Mouse (Mus musculus) lung, adult 2 months (tissue): ENCODE results near the gene Hcst. TPM values are rescaled to one million over a fixed set of nuclear protein-coding genes. Genes with fewer than 3 reads are reported as not detected.

Experiments used
- DNase-seq: peaks from one replicate; pipeline ENCODE4 v3.0.0; 2022
- H3K4me1 ChIP-seq: fragments of 200-500 bp; 2 replicates; pipeline ENCODE4 v1.6.1; 2011; ENCODE audit warnings: low read length; ENCODE audit not compliant: control insufficient read depth, insufficient read depth
- H3K4me3 ChIP-seq: fragments of 200-500 bp; replicated peaks from 2 replicates; pipeline ENCODE3; 2011; ENCODE audit warnings: low read depth, mild to moderate bottlenecking, control low read depth, low read length; ENCODE audit errors: extremely low read depth
- CTCF ChIP-seq: fragments of 200-500 bp; IDR thresholded peaks from 2 replicates; pipeline ENCODE4 v1.5.1; 2011; ENCODE audit warnings: mild to moderate bottlenecking, low read length, control low read depth; ENCODE audit not compliant: insufficient read depth
- POLR2A ChIP-seq: fragments of 200-500 bp; IDR thresholded peaks from 2 replicates; pipeline ENCODE4 v1.6.1; 2011; ENCODE audit warnings: low read depth, mild to moderate bottlenecking, control low read depth, low read length, borderline replicate concordance; ENCODE audit errors: extremely low read depth
- WGBS: fragments of 180-500 bp; shearing (Covaris S2); methylation state at CpG from one replicate; pipeline ENCODE4 v1.1.7; 2018; 5-methylcytosine and 5-hydroxymethylcytosine counted together
- polyA plus RNA-seq: library from polyadenylated mRNA; depleted of rRNA; stranded (reverse); fragments of >200 nt; gene quantifications from 2 replicates; pipeline ENCODE4 v1.2.3, GENCODE M21; 2012; rRNA removed

The Hcst gene
- polyA plus RNA-seq, 1 experiment: 33.9 TPM

GRCm38 (mm10) chr7:30393631-30394030 is 26.0 kb downstream of the Hcst start:
- peaks cover 4% of the 10 kb centered on the region; the same call in 1 of the 2 replicates for H3K4me1 ChIP-seq
- TF ChIP-seq POLR2A (no peak), CTCF (no peak)
- DNase-seq: no peak
- 84% methylated on average over 4 of the region's 4 CpGs for WGBS
- no peak overlapping the region for H3K4me3 ChIP-seq

GRCm38 (mm10) chr7:30392746-30393520 is 26.7 kb downstream of the Hcst start:
- Histone ChIP-seq H3K4me3 (no peak overlapping the region), H3K4me1 (peaks cover 4% of the 10 kb centered on the region; the same call in 1 of the 2 replicates)
- DNase-seq: no peak
- WGBS: 47% methylated on average over 4 of the region's 4 CpGs
- TF ChIP-seq CTCF (no peak), POLR2A (no peak)

GRCm38 (mm10) chr7:30384106-30384505 is 35.5 kb downstream of the Hcst start:
- TF ChIP-seq POLR2A (no peak), CTCF (no peak)
- Histone ChIP-seq H3K4me3 (no peak overlapping the region), H3K4me1 (no peaks in the 10 kb centered on the region)
- DNase-seq: no peak
- 79% methylated on average over 9 of the region's 9 CpGs for WGBS

GRCm38 (mm10) chr7:30380061-30380460 is 39.6 kb downstream of the Hcst start:
- Histone ChIP-seq H3K4me1 (no peaks in the 10 kb centered on the region), H3K4me3 (no peak overlapping the region)
- no peak for TF ChIP-seq POLR2A
- no peak for TF ChIP-seq CTCF
- 49% methylated on average over 5 of the region's 5 CpGs for WGBS
- no peak for DNase-seq

GRCm38 (mm10) chr7:30373501-30373962 is 46.1 kb downstream of the Hcst start:
- Histone ChIP-seq H3K4me3 (peak overlapping the region; percentile 83), H3K4me1 (no peaks in the 10 kb centered on the region)
- DNase-seq: peak; percentile 82
- TF ChIP-seq CTCF (peak; percentile 94), POLR2A (peak; percentile 24; the same call in 1 of the 2 replicates)
- 1% methylated on average over 21 of the region's 21 CpGs for WGBS

Other genes with a start within 250 kb of the Hcst start
- gene Cox7a1, start 235.7 kb downstream of the Hcst start, polyA plus RNA-seq: 14.1 and 42.3 TPM in 2 replicates
- 784 and 1,083 TPM in 2 replicates for gene Capns1, start 221.0 kb downstream of the Hcst start, polyA plus RNA-seq
- 95.6 and 110 TPM in 2 replicates for gene Polr2i, start 187.9 kb downstream of the Hcst start, polyA plus RNA-seq
- gene Tbcb, start 187.6 kb downstream of the Hcst start, polyA plus RNA-seq: 38.4 and 41.6 TPM in 2 replicates
- not detected in 2 replicates for gene Ovol3, start 184.1 kb downstream of the Hcst start, polyA plus RNA-seq
- 0.21 and 0.55 TPM in 2 replicates for gene Thap8, start 139.8 kb downstream of the Hcst start, polyA plus RNA-seq
- 15.9 and 24.9 TPM in 2 replicates for gene Wdr62, start 139.4 kb downstream of the Hcst start, polyA plus RNA-seq
- gene Clip3, start 128.1 kb downstream of the Hcst start, polyA plus RNA-seq: 7.7 and 7.9 TPM in 2 replicates
- 141 and 163 TPM in 2 replicates for gene Alkbh6, start 111.1 kb downstream of the Hcst start, polyA plus RNA-seq
- gene Syne4, start 105.0 kb downstream of the Hcst start, polyA plus RNA-seq: 14.5 and 21.5 TPM in 2 replicates
- 0.50 and 0.55 TPM in 2 replicates for gene E130208F15Rik, start 98.1 kb downstream of the Hcst start, polyA plus RNA-seq
- gene Sdhaf1, start 96.0 kb downstream of the Hcst start, polyA plus RNA-seq: 14.2 and 21.4 TPM in 2 replicates
- gene Lrfn3, start 57.1 kb downstream of the Hcst start, polyA plus RNA-seq: 8.7 and 10.9 TPM in 2 replicates
- 328 and 425 TPM in 2 replicates for gene Tyrobp, start 6.1 kb downstream of the Hcst start, polyA plus RNA-seq
- 7.2 and 8.6 TPM in 2 replicates for gene Nfkbid, start 1.9 kb upstream of the Hcst start, polyA plus RNA-seq
- gene Aplp1, start 25.7 kb upstream of the Hcst start, polyA plus RNA-seq: 9.5 and 11.8 TPM in 2 replicates
- not detected in 2 replicates for gene Kirrel2, start 37.8 kb upstream of the Hcst start, polyA plus RNA-seq
- gene Nphs1, start 38.5 kb upstream of the Hcst start, polyA plus RNA-seq: not detected in 2 replicates
- 0.12 TPM in 1 of 2 replicates, not detected in the other for gene Prodh2, start 73.8 kb upstream of the Hcst start, polyA plus RNA-seq
- 21.4 and 24.0 TPM in 2 replicates for gene Arhgap33, start 115.2 kb upstream of the Hcst start, polyA plus RNA-seq
- 50.5 and 129 TPM in 2 replicates for gene Hspb6, start 132.3 kb upstream of the Hcst start, polyA plus RNA-seq
- 10.2 and 12.4 TPM in 2 replicates for gene Proser3, start 132.4 kb upstream of the Hcst start, polyA plus RNA-seq
- gene Lin37, start 140.0 kb upstream of the Hcst start, polyA plus RNA-seq: 27.1 and 29.4 TPM in 2 replicates
- 47.6 and 50.1 TPM in 2 replicates for gene U2af1l4, start 143.4 kb upstream of the Hcst start, polyA plus RNA-seq
- 2.2 and 3.9 TPM in 2 replicates for gene Gm49396, start 143.5 kb upstream of the Hcst start, polyA plus RNA-seq
- 92.5 and 133 TPM in 2 replicates for gene Psenen, start 143.8 kb upstream of the Hcst start, polyA plus RNA-seq
- 9.6 and 12.0 TPM in 2 replicates for gene Igflr1, start 145.6 kb upstream of the Hcst start, polyA plus RNA-seq
- 49.9 and 58.6 TPM in 2 replicates for gene Kmt2b, start 168.9 kb upstream of the Hcst start, polyA plus RNA-seq
- gene Zbtb32, start 179.1 kb upstream of the Hcst start, polyA plus RNA-seq: 5.1 and 5.7 TPM in 2 replicates
- gene Upk1a, start 193.0 kb upstream of the Hcst start, polyA plus RNA-seq: 8.5 and 8.6 TPM in 2 replicates
- 183 and 273 TPM in 2 replicates for gene Cox6b1, start 206.3 kb upstream of the Hcst start, polyA plus RNA-seq
- not detected in 2 replicates for gene Etv2, start 216.0 kb upstream of the Hcst start, polyA plus RNA-seq
- gene Rbm42, start 230.5 kb upstream of the Hcst start, polyA plus RNA-seq: 78.0 and 79.7 TPM in 2 replicates
- gene Haus5, start 245.1 kb upstream of the Hcst start, polyA plus RNA-seq: 9.9 and 13.0 TPM in 2 replicates